Mouse (Mus musculus): ENCODE measurements around the gene Senp3. TPM values are rescaled to one million over a fixed set of nuclear protein-coding genes. Genes with fewer than 3 reads are reported as not detected.

Senp3 gene
- total RNA-seq, 2 experiments from 2014 or later = 25.4 to 28.1 TPM

DNA sequence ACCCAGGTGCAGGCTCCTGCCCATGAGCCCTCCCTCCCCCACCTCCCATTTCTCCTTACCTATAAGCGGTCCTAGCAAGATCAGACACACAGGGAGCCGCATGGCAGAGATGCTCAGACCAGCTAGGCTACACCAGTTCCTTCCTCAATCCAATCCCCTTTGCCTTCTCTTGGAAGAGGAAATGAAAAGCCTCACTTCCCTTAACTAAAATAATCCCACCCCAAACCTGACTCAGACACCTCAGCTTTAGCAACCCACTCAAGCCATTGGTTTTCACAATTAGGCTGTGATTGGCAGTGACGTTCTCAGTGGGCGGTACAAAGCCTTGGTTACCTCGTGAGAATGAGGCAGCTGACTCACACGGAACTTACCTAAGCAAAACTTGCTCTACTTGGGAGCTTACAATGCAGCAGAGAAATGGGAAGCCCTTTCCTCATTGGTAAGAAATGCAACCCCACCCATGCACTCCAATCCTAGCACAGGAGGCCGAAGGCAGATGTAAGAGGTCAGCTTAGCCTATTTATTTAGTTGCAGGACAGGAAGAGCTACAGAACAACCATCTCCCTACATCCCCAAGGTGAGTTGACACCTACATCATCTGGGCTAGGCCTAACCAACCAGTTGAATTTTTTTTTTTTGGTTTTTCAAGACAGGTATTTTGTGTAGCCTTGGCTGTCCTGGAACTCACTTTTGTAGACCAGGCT, 15.8 kb downstream of the Senp3 start, which contains the start of gene Cd68:
Gene Cd68 (minus strand): TSS at position 193 of the 704 bp plus-strand sequence.
- no peak for TF ChIP-seq CTCF (IDR thresholded peaks at IDR 0.05)
- peak within 1 kb of the TSS; percentile 41 for H3K4me3 ChIP-seq
- DNase-seq = peak; percentile 61
- intact Hi-C loops (cut with DNase I) = loop anchor here (10.0 kb wide), 1 partner anchor 329 kb away; the partner anchor contains the start of genes Gabarap and Phf23
- H3K27ac ChIP-seq = peak within 1 kb of the TSS; percentile 16; the same call in 1 of the 2 replicates

DNA sequence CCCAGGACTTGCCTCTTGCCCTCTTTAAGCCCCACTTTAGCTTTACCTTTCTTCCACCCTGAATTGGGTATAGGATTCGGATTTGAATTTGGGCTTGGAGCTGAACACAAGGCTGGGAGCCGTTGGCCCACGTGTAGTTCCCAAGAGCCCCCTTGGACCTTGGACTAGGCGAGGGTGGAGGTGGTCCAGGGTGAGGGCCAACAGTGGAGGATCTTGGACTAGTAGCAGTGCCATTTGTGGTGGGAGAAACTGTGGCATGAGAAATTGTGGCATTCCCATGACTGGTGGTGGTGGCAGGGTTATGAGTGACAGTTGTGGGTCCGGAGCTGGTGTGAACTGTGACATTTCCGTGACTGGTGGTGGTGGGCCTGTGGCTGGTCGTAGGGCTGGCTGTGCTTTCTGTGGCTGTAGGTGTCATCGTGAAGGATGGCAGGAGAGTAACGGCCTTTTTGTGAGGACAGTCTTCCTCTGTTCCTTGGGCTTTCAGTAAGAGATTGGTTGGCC, 16.4 kb downstream of the Senp3 start:
- Histone ChIP-seq H3K27ac (peak overlapping the region; percentile 16; the same call in 1 of the 2 replicates), H3K4me3 (peak overlapping the region; percentile 41)
- no peak for TF ChIP-seq CTCF (IDR thresholded peaks at IDR 0.05)
- intact Hi-C loops (cut with DNase I) = loop anchor here (10.0 kb wide), 1 partner anchor 329 kb away; the partner anchor contains the start of genes Gabarap and Phf23
- no peak for DNase-seq

DNA sequence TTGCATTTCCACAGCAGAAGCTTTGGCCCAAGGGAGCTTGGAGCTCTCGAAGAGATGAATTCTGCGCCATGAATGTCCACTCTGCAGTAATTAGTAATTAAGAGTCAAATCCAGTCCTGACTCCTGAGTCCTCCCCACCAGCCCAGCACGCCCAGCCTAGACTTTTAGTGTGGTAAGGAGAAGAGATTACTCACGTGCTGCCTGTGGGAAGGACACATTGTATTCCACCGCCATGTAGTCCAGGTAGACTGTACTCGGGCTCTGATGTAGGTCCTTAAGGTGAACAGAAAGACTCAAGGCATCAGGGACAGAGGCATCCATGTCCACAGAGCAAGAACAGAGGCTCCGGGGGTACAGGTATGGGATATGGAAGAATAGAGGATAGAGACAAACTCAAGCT, 17.0 kb downstream of the Senp3 start:
- H3K4me3 ChIP-seq = 0 out of 2 replicates have a peak overlapping the region, but pooled peaks have one; percentile 41
- H3K27ac ChIP-seq = peak overlapping the region; percentile 97
- DNase-seq = no peak
- intact Hi-C loops (cut with DNase I) = loop anchor here (10.0 kb wide), 1 partner anchor 330 kb away; the partner anchor contains the start of genes Gabarap and Phf23
- no peak for TF ChIP-seq CTCF (IDR thresholded peaks at IDR 0.05)

DNA sequence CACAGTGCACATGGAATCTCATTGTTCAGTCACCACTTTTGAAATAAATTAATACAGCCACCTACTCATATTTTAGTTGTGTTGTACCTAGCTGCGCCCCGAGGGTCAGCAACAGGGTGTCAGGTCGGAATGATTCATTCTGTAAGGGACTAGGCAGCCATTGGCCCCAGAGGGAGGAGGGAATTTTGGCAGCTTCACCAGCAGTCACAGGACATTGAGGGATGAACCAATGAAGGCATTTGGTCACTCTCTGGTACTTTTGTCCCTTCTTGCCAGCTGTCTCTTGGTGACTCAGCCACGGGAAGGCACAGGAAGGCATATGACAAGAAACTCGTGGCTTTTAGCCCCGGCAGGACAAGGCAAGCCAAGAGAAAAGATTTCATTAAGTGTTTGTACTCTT, 18.1 kb downstream of the Senp3 start:
- Histone ChIP-seq H3K4me3 (no peak overlapping the region; the same call in 1 of the 2 replicates), H3K27ac (peak overlapping the region; percentile 97)
- intact Hi-C loops (cut with DNase I) = loop anchor here (2.0 to 10.0 kb wide), 2 partner anchors 83 to 331 kb away; partner anchors contain the start of genes Gabarap, Phf23, Trp53 and Wrap53
- TF ChIP-seq CTCF (IDR thresholded peaks at IDR 0.05) = no peak
- DNase-seq = peak; percentile 34

DNA sequence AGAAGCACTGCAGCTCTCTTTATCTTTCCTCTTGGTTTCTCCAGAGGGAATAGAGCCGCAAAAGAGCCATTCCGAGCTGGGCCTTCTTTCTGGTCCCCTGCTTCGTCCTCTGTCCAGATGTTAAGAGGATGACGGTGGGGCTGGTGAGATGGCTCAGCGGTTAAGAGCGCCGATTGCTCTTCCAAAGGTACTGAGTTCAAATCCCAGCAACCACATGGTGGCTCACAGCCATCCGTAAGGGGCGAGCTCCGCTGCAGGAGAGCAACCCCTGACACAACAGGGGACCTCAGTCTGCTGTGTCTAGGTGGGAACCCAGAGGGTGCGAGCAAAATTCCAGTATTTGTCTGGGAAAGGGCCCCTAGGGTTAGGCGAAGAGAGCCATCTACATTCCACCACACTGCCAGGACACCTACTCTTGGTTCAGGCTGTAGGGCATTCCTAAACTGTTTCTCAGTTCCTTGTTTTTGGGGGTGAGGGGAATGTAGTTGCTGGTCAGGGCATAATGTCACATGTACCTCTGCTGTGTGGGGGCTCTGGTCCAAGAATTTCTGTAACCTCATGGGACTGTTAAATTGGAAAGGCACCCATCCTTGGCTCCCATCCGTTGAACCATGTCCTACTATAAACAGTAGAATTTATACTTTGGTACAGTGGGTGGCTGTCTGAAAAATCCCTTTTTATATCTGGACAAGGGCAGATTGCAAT, 18.8 kb downstream of the Senp3 start:
- DNase-seq = peak; percentile 45
- no peak for TF ChIP-seq CTCF (IDR thresholded peaks at IDR 0.05)

DNA sequence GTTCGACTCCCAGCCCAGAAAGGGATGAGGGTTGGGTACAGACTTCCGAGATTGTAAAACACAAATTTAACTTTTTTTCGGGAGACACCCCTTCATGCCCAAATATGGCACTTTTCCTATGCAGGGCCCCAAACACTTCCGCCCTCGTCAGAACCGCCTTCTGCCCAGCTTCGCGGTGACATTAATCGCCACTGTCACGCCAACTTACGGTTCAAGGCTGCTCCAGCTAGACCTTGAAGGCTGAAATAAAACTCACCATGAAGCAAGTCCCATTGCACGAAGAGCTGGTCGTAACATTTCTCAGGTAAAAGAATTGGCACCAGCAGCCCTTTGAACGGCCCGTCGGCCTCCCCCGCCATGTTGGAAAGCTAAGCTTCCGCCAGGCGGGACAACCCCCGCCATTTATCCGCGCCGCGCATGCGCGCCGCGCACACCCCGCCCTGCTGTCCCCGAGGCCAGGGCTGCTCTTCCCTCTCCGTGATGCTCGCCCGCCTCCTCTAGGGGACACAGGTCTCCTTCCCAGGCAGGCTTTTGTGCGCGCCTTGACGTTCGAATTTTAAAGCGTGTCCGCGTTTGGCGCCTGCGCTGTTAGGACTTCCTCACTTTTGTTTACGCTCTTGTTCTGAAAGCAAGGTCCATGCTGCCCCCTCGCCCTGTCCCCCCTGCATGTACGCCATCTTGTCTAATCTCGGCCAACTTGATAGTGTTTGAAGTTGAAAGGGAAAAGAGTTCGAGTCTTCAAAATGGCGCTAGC, 19.5 kb downstream of the Senp3 start, which contains the start of gene Mpdu1:
Gene Mpdu1 (minus strand): TSS at position 430 of the 754 bp plus-strand sequence.
- Histone ChIP-seq H3K4me3 (peak within 1 kb of the TSS; percentile 88), H3K27ac (peak within 1 kb of the TSS; percentile 97)
- peak; percentile 95 for DNase-seq
- intact Hi-C loops (cut with DNase I) = loop anchor here (2.0 to 10.0 kb wide), 2 partner anchors 82 to 332 kb away; partner anchors contain the start of genes Gabarap, Phf23, Trp53 and Wrap53
- peak; percentile 41 for TF ChIP-seq CTCF (IDR thresholded peaks at IDR 0.05)

More for the DNA sequence above, 18.8 kb downstream of the Senp3 start:
- Histone ChIP-seq H3K4me3 (peak overlapping the region; percentile 88), H3K27ac (peak overlapping the region; percentile 97)
- intact Hi-C loops (cut with DNase I) = loop anchor here (2.0 to 10.0 kb wide), 2 partner anchors 82 to 332 kb away; partner anchors contain the start of genes Gabarap, Phf23, Trp53 and Wrap53

DNA sequence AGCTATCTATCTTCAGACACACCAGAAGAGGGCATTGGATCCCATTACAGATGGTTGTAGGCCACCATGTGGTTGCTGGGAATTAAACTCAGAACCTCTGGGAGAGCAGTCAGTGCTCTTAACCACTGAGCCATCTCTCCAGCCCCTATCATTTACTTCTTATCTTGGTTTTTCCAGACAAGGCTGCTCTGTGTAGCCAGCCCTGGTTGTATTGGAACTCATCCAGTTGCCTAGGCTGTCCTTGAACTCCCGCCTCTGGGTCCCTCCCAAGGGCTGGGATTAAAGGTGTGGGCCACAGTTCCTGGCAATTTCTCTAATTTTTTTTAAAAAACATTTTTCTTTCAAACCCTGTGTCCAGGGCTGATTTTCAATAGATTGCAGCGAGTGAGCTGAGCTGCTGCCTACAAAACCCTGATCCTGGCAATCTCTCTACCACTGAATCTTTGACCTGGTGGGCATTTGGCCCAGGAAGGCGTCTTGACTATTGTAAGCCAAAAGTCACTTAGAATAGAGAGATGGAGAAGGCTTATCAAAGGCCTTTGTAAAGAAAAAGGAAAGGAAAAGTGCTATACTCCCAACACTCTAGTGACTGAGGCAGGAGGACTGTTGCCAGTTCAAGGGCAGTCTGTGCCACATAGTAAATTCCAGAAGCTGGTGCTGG, 20.5 kb downstream of the Senp3 start:
- Histone ChIP-seq H3K4me3 (peak overlapping the region; percentile 88), H3K27ac (peak overlapping the region; percentile 97)
- intact Hi-C loops (cut with DNase I) = loop anchor here (10.0 kb wide), 1 partner anchor 333 kb away; the partner anchor contains the start of genes Gabarap and Phf23
- no peak for TF ChIP-seq CTCF (IDR thresholded peaks at IDR 0.05)
- DNase-seq = no peak

DNA sequence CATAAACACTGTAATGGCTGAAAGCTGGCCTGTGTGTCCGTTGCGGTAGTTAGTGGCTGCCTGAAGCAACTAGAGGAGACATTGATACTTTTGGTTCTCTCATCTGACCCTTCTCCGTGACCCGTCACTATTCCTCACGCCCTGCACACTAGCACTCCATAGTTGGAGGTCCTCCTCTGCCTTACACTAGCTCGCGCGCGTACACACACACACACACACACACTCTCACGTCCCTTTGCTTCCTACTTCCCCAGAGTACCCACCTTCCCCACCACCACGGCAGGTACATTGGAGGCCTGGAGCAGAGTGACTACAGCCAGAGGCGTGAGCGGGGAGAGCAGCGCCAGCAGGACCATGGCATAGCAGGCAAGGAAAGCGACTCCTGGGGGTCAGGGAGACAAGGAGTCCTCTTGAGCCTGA, 24.4 kb downstream of the Senp3 start:
- intact Hi-C loops (cut with DNase I) = loop anchor here (2.0 kb wide), 1 partner anchor 29 kb away; no protein-coding TSS in a partner anchor
- no peak overlapping the region for H3K4me3 ChIP-seq
- no peak for TF ChIP-seq CTCF (IDR thresholded peaks at IDR 0.05)
- DNase-seq = no peak
- H3K27ac ChIP-seq = no peak overlapping the region

DNA sequence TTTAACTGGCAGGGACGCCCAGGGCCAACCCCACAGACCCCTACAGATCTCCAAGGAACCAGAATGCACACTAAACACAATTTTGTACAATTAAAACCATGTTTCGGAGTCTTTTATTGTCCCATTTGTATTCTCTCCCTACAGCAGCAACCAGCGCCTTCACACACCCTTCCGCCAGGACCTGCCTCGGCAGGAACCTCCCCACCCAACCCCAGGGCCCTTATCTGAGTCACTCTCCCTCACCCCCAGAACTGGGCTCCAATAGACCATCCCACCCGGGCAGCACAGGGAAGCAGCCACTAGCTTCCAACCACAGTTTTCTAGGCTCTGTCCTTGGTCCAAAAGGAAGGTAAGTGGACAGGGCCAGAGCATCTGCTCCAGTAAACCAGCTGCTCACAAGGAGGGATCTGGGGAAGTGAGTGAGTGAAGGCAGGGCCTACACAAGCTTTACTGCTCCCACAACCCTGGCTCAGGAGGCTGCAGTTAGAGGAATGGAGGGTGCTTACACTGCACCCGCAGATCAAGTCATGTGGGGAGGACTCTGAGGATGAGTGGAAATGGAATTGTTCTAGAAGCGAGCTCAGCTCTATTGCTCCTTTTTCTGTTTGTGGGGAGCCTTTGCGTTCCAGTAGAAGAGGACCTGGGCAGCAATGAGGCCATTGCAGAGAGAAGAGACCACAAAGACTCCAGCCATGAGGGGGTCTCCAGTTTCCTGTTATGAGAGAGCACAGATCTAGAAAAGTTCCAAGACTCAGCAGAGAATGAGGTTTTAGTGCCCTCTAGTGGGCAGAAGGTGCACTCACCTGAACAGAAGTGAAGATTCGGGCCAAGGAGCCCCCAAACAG, 25.0 kb downstream of the Senp3 start:
- peak overlapping the region; percentile 38; the same call in 1 of the 2 replicates for H3K27ac ChIP-seq
- peak; percentile 90 for TF ChIP-seq CTCF (IDR thresholded peaks at IDR 0.05)
- H3K4me3 ChIP-seq = no peak overlapping the region
- DNase-seq = peak; percentile 43
- intact Hi-C loops (cut with DNase I) = loop anchor here (2.0 kb wide), 1 partner anchor 28 kb away; no protein-coding TSS in a partner anchor

DNA sequence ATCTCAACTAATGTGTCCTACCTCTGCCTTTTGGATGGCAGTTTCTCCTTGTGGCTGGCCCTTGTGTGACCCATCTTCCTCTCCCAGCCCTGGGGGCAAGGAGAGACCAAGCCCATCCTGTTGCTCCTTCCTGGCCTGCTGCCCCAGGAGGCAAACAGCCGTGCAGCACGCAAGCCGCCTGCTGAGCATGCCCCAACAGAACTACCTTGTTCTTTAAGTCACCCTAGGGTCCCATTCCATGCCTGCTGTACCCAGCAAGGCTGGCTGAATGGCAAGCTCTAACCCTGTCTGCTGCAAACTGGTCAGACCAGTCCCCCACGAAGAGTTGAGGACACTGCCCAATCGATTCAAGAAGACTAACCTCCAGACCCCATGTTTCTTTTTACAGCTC, 25.8 kb downstream of the Senp3 start:
- no peak for TF ChIP-seq CTCF (IDR thresholded peaks at IDR 0.05)
- Histone ChIP-seq H3K4me3 (no peak overlapping the region), H3K27ac (no peak overlapping the region)
- intact Hi-C loops (cut with DNase I) = loop anchor here (2.0 kb wide), 1 partner anchor 27 kb away; no protein-coding TSS in a partner anchor
- no peak for DNase-seq

Measured in gastrocnemius, adult 2 months (tissue).